Mouse (Mus musculus): ENCODE results near the gene Nol10. TPM values are rescaled to one million over a fixed set of nuclear protein-coding genes. Genes with fewer than 3 reads are reported as not detected.

Nol10 gene
- polyA plus RNA-seq, 1 experiment from 2014 or later, result 17.0 TPM

DNA sequence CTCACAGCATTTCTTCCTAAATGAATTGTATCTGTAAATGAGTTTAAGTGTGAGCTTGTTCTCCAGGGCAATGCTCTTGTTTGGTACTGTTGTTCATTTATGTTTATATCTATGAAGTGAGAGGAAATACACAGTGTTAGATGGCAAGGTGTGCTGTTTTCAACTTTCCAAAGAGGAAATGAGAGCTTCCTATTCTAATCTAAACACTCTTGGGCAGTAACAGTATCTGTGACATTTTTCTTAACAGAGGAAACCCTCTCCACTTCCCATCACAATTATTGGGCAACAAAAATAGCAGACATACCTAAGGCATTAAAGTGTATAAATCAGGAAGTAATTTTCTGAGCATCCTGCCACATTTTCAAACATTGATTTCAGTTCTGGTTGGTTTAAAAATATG lies 41.8 kb downstream of the Nol10 start:
- H3K4me1 ChIP-seq (ENCODE audit: control insufficient read depth, insufficient read depth, low read length), result peaks cover 15% of the 10 kb centered on the region
- no peaks in the 10 kb centered on the region for H3K9me3 ChIP-seq (replicated peaks; ENCODE audit: control insufficient read depth, low read length)
- H3K36me3 ChIP-seq (ENCODE audit: control insufficient read depth, insufficient read depth, low read length), result no peaks in the 10 kb centered on the region
- H3K9ac ChIP-seq (ENCODE audit: low read length), result no peak overlapping the region
- no peak for ATAC-seq (ENCODE audit: insufficient read depth, low FRiP score)
- no peak overlapping the region for H3K4me3 ChIP-seq (replicated peaks; ENCODE audit: low read length)
- H3K27ac ChIP-seq (ENCODE audit: low read length), result no peak overlapping the region
- no peaks in the 10 kb centered on the region for H3K27me3 ChIP-seq (ENCODE audit: control insufficient read depth, insufficient read depth, low read length)
- H3K4me2 ChIP-seq (ENCODE audit: low read depth, low read length), result no peak overlapping the region

DNA sequence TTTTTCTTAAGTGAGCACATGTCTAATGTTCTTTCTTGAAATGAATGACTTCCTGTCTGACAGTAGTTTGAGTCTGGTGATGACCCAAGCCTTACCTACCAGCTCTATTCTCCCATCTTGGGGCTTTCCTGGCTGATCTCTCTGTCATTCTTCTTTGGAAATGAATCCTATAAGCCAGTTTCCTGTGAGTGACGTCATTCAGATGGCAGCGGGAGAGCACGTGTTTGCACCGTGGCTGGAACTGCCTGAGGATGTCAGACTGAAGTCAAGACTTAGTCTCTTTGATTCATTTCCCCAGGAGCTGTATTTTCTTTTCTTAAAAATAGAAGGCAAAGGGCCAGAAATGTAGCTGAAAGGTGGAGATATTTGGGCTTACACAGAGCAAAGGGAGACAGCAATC lies 42.3 kb downstream of the Nol10 start:
- 39% methylated on average over 4 of the region's 4 CpGs for WGBS
- Histone ChIP-seq H3K4me3 (replicated peaks; ENCODE audit: low read length) (no peak overlapping the region), H3K36me3 (ENCODE audit: control insufficient read depth, insufficient read depth, low read length) (no peaks in the 10 kb centered on the region), H3K4me2 (ENCODE audit: low read depth, low read length) (no peak overlapping the region), H3K27ac (ENCODE audit: low read length) (0 out of 2 replicates have a peak overlapping the region, but pooled peaks have one; percentile 1), H3K9ac (ENCODE audit: low read length) (no peak overlapping the region), H3K9me3 (replicated peaks; ENCODE audit: control insufficient read depth, low read length) (no peaks in the 10 kb centered on the region), H3K27me3 (ENCODE audit: control insufficient read depth, insufficient read depth, low read length) (no peaks in the 10 kb centered on the region), H3K4me1 (ENCODE audit: control insufficient read depth, insufficient read depth, low read length) (peaks cover 15% of the 10 kb centered on the region)
- ATAC-seq (ENCODE audit: insufficient read depth, low FRiP score), result no peak

DNA sequence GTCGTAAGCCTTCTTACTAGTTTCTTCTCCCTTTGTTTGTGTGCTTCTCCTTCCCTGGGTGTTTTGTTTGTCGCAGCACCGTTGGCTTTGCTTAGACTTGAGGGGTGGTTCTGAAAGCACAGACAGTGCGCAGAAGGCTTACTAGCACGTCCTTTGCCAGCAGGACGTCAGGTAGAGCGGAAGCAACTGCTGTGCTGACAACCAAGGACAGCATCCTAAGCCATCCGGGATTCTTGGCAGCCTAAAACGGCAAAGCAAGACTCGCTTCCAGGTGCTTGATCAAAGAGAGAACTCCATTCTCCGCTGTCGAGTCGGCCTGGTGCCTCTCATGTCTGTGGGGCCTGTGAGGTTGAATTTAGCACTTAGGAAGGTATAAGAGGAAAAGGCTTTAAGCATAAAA lies 44.9 kb downstream of the Nol10 start:
- no peak for ATAC-seq (ENCODE audit: insufficient read depth, low FRiP score)
- Histone ChIP-seq H3K27ac (ENCODE audit: low read length) (no peak overlapping the region), H3K9ac (ENCODE audit: low read length) (no peak overlapping the region), H3K4me2 (ENCODE audit: low read depth, low read length) (no peak overlapping the region), H3K4me3 (replicated peaks; ENCODE audit: low read length) (no peak overlapping the region), H3K36me3 (ENCODE audit: control insufficient read depth, insufficient read depth, low read length) (no peaks in the 10 kb centered on the region), H3K9me3 (replicated peaks; ENCODE audit: control insufficient read depth, low read length) (no peaks in the 10 kb centered on the region), H3K27me3 (ENCODE audit: control insufficient read depth, insufficient read depth, low read length) (no peaks in the 10 kb centered on the region), H3K4me1 (ENCODE audit: control insufficient read depth, insufficient read depth, low read length) (no peaks in the 10 kb centered on the region)
- 73% methylated on average over 13 of the region's 13 CpGs for WGBS

DNA sequence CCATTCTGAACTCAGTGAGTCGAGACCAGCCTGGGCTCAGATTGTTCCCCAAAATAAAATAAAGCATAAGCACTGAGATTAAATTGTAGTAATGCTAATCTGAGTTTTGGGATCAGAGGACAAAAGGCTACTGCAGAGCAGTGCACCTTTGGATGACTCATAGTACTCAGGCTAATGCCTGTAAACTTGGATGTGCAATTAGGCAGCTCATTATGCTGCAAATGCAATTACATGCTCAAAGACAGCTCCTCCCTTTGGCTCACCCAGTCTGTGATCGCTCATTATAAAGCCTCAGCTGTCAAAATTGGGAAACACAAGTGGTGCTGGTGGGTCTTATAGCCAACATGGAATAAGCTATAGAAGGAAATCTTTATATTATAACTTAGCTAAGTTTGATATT lies 48.9 kb downstream of the Nol10 start:
- no peak overlapping the region for H3K27ac ChIP-seq (ENCODE audit: low read length)
- WGBS, result 61% methylated on average over 2 of the region's 2 CpGs
- no peak for ATAC-seq (ENCODE audit: insufficient read depth, low FRiP score)
- H3K36me3 ChIP-seq (ENCODE audit: control insufficient read depth, insufficient read depth, low read length), result no peaks in the 10 kb centered on the region; the same call in 1 of the 2 replicates
- no peaks in the 10 kb centered on the region for H3K9me3 ChIP-seq (replicated peaks; ENCODE audit: control insufficient read depth, low read length)
- H3K4me3 ChIP-seq (replicated peaks; ENCODE audit: low read length), result no peak overlapping the region
- H3K4me2 ChIP-seq (ENCODE audit: low read depth, low read length), result no peak overlapping the region
- no peak overlapping the region for H3K9ac ChIP-seq (ENCODE audit: low read length)
- H3K27me3 ChIP-seq (ENCODE audit: control insufficient read depth, insufficient read depth, low read length), result no peaks in the 10 kb centered on the region
- H3K4me1 ChIP-seq (ENCODE audit: control insufficient read depth, insufficient read depth, low read length), result no peaks in the 10 kb centered on the region

DNA sequence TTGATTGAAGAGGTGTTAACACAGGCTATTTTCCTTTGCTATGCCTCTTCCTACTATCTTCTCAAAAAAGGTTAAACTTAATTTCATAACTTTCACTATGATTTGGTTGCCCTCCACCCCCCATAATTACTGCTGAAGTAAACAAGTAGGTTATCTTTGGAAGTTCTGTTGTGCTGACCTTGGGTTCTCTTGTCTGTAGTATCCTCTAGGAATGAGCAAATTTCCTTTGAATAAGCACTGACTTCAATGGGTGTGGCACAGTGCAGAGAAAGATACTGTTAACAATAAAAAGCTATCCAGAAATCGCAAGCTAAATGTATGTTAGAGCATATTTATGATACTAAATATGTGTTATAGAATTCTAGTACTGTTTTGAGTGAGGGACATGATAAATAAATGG lies 53.2 kb downstream of the Nol10 start:
- WGBS, result 74% methylated on average over 1 of the region's 1 CpGs
- Histone ChIP-seq H3K9me3 (replicated peaks; ENCODE audit: control insufficient read depth, low read length) (no peaks in the 10 kb centered on the region), H3K4me2 (ENCODE audit: low read depth, low read length) (no peak overlapping the region), H3K9ac (ENCODE audit: low read length) (no peak overlapping the region), H3K4me3 (replicated peaks; ENCODE audit: low read length) (no peak overlapping the region), H3K4me1 (ENCODE audit: control insufficient read depth, insufficient read depth, low read length) (no peaks in the 10 kb centered on the region), H3K27me3 (ENCODE audit: control insufficient read depth, insufficient read depth, low read length) (no peaks in the 10 kb centered on the region), H3K36me3 (ENCODE audit: control insufficient read depth, insufficient read depth, low read length) (no peaks in the 10 kb centered on the region; the same call in 1 of the 2 replicates), H3K27ac (ENCODE audit: low read length) (no peak overlapping the region)
- ATAC-seq (ENCODE audit: insufficient read depth, low FRiP score), result no peak

DNA sequence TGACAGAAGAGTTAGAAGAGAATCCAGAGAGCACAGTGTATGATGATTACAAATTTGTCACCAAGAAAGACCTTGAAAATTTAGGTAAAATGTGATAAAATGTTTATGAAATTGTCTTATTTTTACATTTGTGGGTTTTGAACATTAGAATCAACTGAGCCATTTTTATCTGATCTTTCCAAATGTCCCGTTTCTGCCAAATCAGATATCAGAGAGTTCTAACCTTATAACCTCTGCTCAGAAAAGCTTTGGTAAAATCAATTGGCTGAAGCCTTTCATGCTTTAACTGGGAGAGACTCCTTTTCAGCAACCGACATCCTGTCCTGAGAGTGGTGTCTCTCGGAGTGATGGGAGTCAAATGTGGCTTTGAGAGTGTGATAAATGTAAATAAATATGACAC lies 53.9 kb downstream of the Nol10 start:
- peaks cover under 1% of the 10 kb centered on the region for H3K36me3 ChIP-seq (ENCODE audit: control insufficient read depth, insufficient read depth, low read length)
- H3K4me3 ChIP-seq (replicated peaks; ENCODE audit: low read length), result no peak overlapping the region
- 64% methylated on average over 3 of the region's 3 CpGs for WGBS
- H3K9me3 ChIP-seq (replicated peaks; ENCODE audit: control insufficient read depth, low read length), result no peaks in the 10 kb centered on the region
- H3K9ac ChIP-seq (ENCODE audit: low read length), result no peak overlapping the region
- H3K4me1 ChIP-seq (ENCODE audit: control insufficient read depth, insufficient read depth, low read length), result no peaks in the 10 kb centered on the region
- ATAC-seq (ENCODE audit: insufficient read depth, low FRiP score), result no peak
- no peaks in the 10 kb centered on the region for H3K27me3 ChIP-seq (ENCODE audit: control insufficient read depth, insufficient read depth, low read length)
- no peak overlapping the region for H3K4me2 ChIP-seq (ENCODE audit: low read depth, low read length)
- no peak overlapping the region for H3K27ac ChIP-seq (ENCODE audit: low read length)

DNA sequence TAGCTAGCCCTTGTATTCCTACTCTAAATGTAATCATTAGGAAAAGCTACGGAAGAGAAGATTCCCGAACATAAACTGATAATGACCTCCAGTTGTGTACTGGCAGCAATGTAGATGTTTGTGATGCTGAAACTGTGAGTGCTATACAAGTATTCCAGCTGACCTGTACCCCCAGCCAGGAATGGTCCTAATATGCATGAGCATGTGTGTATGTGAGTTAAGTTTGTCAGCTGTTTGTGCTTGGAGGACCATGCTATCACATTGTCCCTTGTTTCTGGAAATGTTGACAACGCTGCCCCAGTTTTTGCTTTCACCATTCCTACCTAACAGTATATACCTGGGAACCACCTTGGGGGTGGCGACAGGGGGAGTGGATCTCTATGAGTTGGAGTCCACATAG lies 55.7 kb downstream of the Nol10 start:
- Histone ChIP-seq H3K4me3 (replicated peaks; ENCODE audit: low read length) (no peak overlapping the region), H3K36me3 (ENCODE audit: control insufficient read depth, insufficient read depth, low read length) (peaks cover 3% of the 10 kb centered on the region)
- WGBS, result 89% methylated on average over 4 of the region's 4 CpGs

DNA sequence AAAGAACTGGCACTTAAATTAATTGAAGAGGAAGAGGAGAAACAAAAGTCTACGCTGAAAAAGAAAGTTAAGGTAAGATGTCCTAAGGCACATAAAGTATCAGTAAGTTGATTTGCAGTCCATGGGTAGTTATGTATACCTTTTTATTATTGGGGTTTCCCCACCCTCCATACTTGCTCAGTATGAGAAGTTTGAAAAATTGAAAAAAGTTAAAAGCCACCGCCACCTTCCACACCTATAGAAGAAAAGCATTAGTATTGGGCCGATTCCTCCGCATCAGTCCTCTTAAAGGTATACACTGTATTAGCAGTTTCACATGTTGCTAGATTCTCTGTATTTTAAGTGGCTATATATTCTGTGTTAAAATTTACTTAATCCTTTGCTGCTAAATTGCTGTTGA lies 58.6 kb downstream of the Nol10 start:
- no peaks in the 10 kb centered on the region for H3K4me1 ChIP-seq (ENCODE audit: control insufficient read depth, insufficient read depth, low read length)
- no peak overlapping the region for H3K9ac ChIP-seq (ENCODE audit: low read length)
- 92% methylated on average over 4 of the region's 4 CpGs for WGBS
- ATAC-seq (ENCODE audit: insufficient read depth, low FRiP score), result no peak
- H3K27me3 ChIP-seq (ENCODE audit: control insufficient read depth, insufficient read depth, low read length), result no peaks in the 10 kb centered on the region
- H3K4me2 ChIP-seq (ENCODE audit: low read depth, low read length), result no peak overlapping the region
- H3K4me3 ChIP-seq (replicated peaks; ENCODE audit: low read length), result no peak overlapping the region
- no peak overlapping the region for H3K27ac ChIP-seq (ENCODE audit: low read length)
- H3K36me3 ChIP-seq (ENCODE audit: control insufficient read depth, insufficient read depth, low read length), result peaks cover 4% of the 10 kb centered on the region; the same call in 1 of the 2 replicates
- no peaks in the 10 kb centered on the region for H3K9me3 ChIP-seq (replicated peaks; ENCODE audit: control insufficient read depth, low read length)

More for the DNA sequence above, 55.7 kb downstream of the Nol10 start:
- no peak overlapping the region for H3K4me2 ChIP-seq (ENCODE audit: low read depth, low read length)
- H3K9me3 ChIP-seq (replicated peaks; ENCODE audit: control insufficient read depth, low read length), result no peaks in the 10 kb centered on the region
- no peaks in the 10 kb centered on the region for H3K4me1 ChIP-seq (ENCODE audit: control insufficient read depth, insufficient read depth, low read length)
- H3K27ac ChIP-seq (ENCODE audit: low read length), result no peak overlapping the region
- ATAC-seq (ENCODE audit: insufficient read depth, low FRiP score), result no peak
- no peaks in the 10 kb centered on the region for H3K27me3 ChIP-seq (ENCODE audit: control insufficient read depth, insufficient read depth, low read length)
- no peak overlapping the region for H3K9ac ChIP-seq (ENCODE audit: low read length)

DNA sequence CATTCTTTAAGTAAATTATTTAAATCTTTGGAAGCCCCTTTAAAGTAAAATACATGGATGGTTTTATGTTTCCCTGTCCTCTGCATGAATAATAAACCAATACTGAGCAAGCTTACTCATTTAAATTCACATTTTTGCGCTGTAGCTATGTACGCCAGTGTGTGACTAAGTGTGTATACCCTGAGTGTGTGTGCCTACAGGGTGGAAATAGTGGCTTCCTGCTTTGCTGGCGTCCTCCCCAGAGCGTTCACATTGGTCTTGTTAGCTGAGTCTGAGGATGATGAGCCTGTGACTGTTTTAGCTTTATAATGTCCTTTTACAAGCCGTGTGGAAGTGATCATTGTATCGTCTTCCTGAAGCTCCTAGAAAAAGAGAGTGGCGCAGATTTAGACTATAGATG lies 60.1 kb downstream of the Nol10 start:
- no peak overlapping the region for H3K4me3 ChIP-seq (replicated peaks; ENCODE audit: low read length)
- no peak for ATAC-seq (ENCODE audit: insufficient read depth, low FRiP score)
- no peaks in the 10 kb centered on the region for H3K9me3 ChIP-seq (replicated peaks; ENCODE audit: control insufficient read depth, low read length)
- no peak overlapping the region for H3K27ac ChIP-seq (ENCODE audit: low read length)
- peaks cover 8% of the 10 kb centered on the region; the same call in 1 of the 2 replicates for H3K36me3 ChIP-seq (ENCODE audit: control insufficient read depth, insufficient read depth, low read length)
- no peak overlapping the region for H3K4me2 ChIP-seq (ENCODE audit: low read depth, low read length)
- no peaks in the 10 kb centered on the region for H3K4me1 ChIP-seq (ENCODE audit: control insufficient read depth, insufficient read depth, low read length)
- 92% methylated on average over 7 of the region's 7 CpGs for WGBS
- H3K27me3 ChIP-seq (ENCODE audit: control insufficient read depth, insufficient read depth, low read length), result no peaks in the 10 kb centered on the region
- H3K9ac ChIP-seq (ENCODE audit: low read length), result no peak overlapping the region

DNA sequence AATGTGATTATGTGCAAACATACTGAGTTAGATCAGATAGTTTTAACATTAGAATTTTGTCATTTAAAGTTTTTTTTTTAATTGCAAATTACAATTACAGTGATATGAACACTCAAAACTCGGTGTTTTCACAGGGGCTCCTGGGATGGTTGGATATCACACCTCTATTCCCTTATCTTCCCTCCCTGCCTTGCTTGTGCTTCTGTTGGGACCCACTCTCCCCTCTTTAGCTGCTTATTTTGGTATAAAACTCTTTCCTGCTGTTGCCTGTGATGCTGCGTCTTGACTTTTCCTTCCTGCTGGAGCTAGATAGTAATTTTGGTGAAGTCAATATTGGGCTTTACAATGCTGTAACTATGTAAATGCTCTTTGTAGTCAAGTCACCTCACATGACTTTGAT lies 63.0 kb downstream of the Nol10 start:
- H3K4me3 ChIP-seq (replicated peaks; ENCODE audit: low read length), result no peak overlapping the region
- H3K36me3 ChIP-seq (ENCODE audit: control insufficient read depth, insufficient read depth, low read length), result peaks cover 8% of the 10 kb centered on the region; the same call in 1 of the 2 replicates
- WGBS, result 87% methylated on average over 2 of the region's 2 CpGs
- no peak for ATAC-seq (ENCODE audit: insufficient read depth, low FRiP score)
- H3K9me3 ChIP-seq (replicated peaks; ENCODE audit: control insufficient read depth, low read length), result no peaks in the 10 kb centered on the region
- no peaks in the 10 kb centered on the region for H3K4me1 ChIP-seq (ENCODE audit: control insufficient read depth, insufficient read depth, low read length)
- no peak overlapping the region for H3K27ac ChIP-seq (ENCODE audit: low read length)
- no peaks in the 10 kb centered on the region for H3K27me3 ChIP-seq (ENCODE audit: control insufficient read depth, insufficient read depth, low read length)
- H3K9ac ChIP-seq (ENCODE audit: low read length), result no peak overlapping the region
- H3K4me2 ChIP-seq (ENCODE audit: low read depth, low read length), result no peak overlapping the region

Data from stomach, embryonic 16.5 days (tissue).